Mouse (Mus musculus) layer of hippocampus, adult 18-20 months (tissue): Measurements from ENCODE around the gene Marco. TPM values are rescaled to one million over a fixed set of nuclear protein-coding genes. Genes with fewer than 3 reads are reported as not detected.

ENCODE experiments used
- DNase-seq, 2 experiments: peaks; one replicate each; pipeline ENCODE4 v3.0.0; 2022; ENCODE audit warnings: low spot score in 2 of 2
- total RNA-seq, 2 experiments: library from RNA; stranded (reverse); gene quantifications; 2 replicates each; pipeline ENCODE4 v1.2.3; 2021

Gene Marco
- total RNA-seq, 2 experiments from 2014 or later, result not detected

- no peak for DNase-seq
Measured at GRCm38 (mm10) chr1:120443228-120443639, 61.6 kb downstream of the Marco start.

DNA sequence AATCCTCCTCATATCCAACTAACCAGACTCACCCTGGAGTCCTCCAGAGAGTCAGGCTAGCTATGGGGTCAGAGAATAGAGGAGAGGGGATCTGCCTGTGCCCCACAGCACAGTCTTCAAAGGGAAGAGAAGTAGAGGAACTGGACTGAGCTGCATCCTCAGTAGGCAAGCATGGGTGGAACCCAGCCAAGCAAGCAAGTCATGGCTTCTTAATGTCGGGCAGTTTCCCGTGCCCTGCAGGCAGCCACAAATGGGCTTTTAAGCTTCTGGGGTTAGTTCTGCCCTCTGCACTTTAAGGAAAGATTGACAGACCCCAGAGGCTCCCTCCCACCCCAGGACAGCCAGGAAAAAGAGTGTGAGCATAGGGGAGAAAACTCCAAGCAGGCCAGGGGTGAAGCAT lies 63.2 kb downstream of the Marco start:
- DNase-seq, result no peak

- no peak for DNase-seq
Measured at GRCm38 (mm10) chr1:120435591-120435990, 69.2 kb downstream of the Marco start.

DNA sequence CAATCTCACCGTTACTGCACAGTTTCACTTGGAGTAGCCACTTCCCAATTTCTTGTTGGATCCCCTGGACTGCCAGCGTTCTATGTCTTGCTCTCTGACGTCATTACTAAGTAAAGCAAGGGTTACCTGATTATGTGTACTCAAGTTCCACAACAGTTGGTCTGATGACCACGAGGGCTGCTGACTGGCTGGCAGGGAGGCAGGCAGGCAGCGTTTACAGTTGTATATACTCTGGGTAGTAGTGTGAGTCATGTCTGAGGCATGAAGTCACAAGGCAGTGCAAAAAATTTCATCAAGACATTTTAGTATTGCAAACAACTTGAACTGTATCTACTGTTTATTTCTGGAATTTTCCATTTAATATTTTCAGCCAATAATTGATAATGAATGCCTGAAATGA lies 74.7 kb downstream of the Marco start:
- no peak for DNase-seq

GRCm38 (mm10) chr1:120425587-120425986 lies 79.2 kb downstream of the Marco start:
- no peak for DNase-seq

Other genes with a start within 250 kb of the Marco start
- gene Steap3, start 232.3 kb downstream of the Marco start, total RNA-seq, result 1 to 10 TPM; 5.4 to 6.3 TPM
- gene C1ql2, start 164.4 kb downstream of the Marco start, total RNA-seq, result 10 to 100 TPM; 84.8 to 98.6 TPM
- not detected for gene En1, start 97.4 kb upstream of the Marco start, total RNA-seq